Mouse (Mus musculus) megakaryocyte, adult 5-6 weeks (primary cell): ENCODE measurements around the gene Gm20738. TPM values are rescaled to one million over a fixed set of nuclear protein-coding genes. Genes with fewer than 3 reads are reported as not detected.
"Not testable (repeated sequence)": the region's sequence is repeated elsewhere in the genome, so short reads cannot be mapped to it uniquely, and the experiment has no call there.

ENCODE experiments used
- ATAC-seq: 2 replicates; pipeline ENCODE4 v1.8.0; 2016; ENCODE audit warnings: mild to moderate bottlenecking, inconsistent platforms; ENCODE audit not compliant: poor library complexity, severe bottlenecking
- total RNA-seq, 2 experiments: library from RNA; stranded (forward) in 1 of 2; stranded (reverse) in 1 of 2; fragments of 153-499, 151-499 nt in 1 of 2; fragments of 221-1000, 200-1000 nt in 1 of 2; gene quantifications; 2 replicates each; pipeline versions ENCODE4 v1.2.3 to v1.2.4; 2015 to 2017

Gm20738 gene
- not detected in 2 replicates for total RNA-seq (2015)
- total RNA-seq (2017): not detected in 2 replicates

DNA sequence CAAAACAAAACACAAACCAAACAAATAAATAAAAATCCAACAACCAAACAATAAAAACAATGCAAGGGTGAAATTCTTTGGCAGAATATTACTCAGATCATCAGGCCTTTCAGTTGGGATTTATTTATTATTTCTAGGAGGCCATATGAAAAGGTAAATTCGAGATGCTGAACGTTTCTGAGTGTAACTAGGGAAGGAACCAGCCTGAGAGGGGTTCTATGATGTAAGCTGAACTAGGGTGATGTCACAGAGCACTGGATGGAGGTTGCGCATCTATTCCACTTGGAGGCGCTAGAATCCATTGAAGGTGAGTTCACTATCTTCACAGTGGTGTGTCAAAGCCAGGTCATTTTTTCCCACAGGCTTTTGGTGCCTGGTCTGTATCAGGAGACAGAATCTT is at the start of gene Gm20738:
Gene Gm20738, plus strand, starts transcription at position 301 of the 400 bp plus-strand sequence.
- not testable (repeated sequence) for ATAC-seq
